Mouse (Mus musculus): Measurements from ENCODE around the gene Fam98a.

Fam98a gene

DNA sequence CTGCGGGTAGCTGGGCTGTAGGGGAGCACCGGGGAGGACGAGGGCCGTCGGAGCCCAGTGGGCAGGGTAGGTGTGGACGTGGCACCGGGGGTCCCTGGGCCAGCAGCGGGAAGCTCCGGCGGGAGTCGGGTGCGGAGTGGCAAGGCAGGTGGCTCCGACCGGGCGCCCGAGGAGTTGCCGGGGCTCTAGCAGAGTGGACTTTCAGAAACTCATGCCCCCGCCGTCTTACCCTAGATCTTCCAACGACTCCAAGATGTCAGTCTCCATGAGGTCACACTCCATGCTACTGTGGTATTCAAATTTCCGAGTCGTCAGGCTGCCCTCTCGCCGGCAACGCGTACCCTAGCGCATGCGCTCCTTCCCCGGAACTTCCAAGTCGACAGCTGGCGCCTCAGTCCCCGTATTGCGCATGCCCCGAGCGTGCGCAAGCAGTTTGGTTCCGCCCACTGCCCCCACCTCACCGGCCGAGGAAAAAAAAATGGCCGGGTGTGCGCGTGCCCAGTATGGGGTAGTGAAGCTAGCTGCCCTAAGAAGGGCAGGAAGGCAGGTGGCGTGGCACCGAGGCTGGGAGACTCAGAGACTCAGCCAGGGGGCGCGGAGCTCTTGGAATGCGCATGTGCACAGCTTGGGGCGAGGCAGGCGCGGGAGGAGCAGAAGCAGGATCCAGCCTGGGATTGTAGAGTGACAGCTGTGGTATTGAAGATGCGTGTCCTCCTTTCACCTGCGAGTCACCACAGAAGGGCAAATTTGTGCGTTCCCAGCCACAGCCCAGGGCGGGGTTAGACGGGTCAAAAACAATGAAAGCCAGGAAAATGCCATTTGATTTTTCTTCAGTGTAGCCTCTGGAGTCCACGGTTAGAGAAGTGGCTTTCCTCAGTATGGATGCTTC is at the start of gene Fam98a:
Gene Fam98a, minus strand, starts transcription at position 435 of the 889 bp plus-strand sequence.
- DNase-seq (ENCODE audit: low read depth, low spot score) = peak; percentile 96

- DNase-seq (ENCODE audit: low read depth, low spot score) = no peak
Observed at GRCm38 (mm10) chr17:75598652-75599051, 46.9 kb upstream of the Fam98a start.

GRCm38 (mm10) chr17:75582738-75583137 is 31.0 kb upstream of the Fam98a start:
- no peak for DNase-seq (ENCODE audit: low read depth, low spot score)

DNA sequence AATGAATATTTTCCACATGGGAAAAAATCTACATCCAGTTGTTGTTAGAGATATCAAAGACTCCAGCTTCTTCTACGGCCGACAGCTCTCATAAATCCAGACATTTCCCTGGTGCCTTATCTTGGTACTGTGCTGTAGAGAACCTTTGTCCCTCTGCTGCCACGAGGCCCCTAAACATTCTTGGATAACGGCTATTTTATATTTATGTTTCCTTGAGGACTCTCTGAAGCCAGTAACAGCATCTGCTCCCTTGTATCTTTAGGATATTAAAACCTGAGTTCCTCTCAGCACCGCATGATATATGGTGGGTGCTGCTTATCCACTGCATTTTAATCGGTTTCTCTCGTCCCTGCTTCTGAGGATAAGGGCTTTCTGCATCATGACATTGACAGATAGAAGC is 23.9 kb upstream of the Fam98a start:
- DNase-seq (ENCODE audit: low read depth, low spot score) = no peak

GRCm38 (mm10) chr17:75558041-75558440 is 6.3 kb upstream of the Fam98a start:
- no peak for DNase-seq (ENCODE audit: low read depth, low spot score)

GRCm38 (mm10) chr17:75557031-75557430 is 5.3 kb upstream of the Fam98a start:
- DNase-seq (ENCODE audit: low read depth, low spot score) = peak; percentile 7

DNA sequence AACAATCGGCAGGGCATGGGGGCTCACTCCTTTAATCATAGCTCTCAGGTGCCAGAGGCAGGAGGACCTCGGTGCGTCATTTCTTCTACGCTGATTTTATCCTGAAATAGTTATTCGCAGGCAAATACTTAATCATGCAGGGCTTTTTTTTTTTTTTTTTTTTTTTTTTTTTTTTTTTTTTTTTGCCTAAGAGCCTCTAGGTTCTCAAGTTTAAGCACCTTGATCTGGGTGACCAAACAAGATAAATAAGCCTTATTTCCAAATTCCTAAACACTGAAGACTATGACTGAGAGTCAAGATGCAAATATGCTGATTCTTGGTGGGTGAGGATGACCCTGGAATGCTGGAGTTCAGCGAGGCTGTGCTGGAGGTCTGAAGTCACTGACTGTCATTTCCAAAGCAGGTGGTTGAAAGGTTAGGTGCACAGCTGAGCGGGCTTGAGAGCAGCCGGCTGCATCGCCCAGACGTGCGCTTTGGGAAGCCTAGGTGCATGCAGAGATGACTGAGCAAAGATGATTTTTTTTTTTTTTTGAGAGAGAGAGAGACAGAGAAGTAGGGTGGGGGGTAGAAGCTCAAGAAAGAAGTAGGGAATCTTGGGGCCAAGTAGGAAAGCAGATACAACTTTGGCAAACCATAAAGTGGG is 854 bp downstream of the Fam98a start:
- peak; percentile 12 for DNase-seq (ENCODE audit: low read depth, low spot score)

DNA sequence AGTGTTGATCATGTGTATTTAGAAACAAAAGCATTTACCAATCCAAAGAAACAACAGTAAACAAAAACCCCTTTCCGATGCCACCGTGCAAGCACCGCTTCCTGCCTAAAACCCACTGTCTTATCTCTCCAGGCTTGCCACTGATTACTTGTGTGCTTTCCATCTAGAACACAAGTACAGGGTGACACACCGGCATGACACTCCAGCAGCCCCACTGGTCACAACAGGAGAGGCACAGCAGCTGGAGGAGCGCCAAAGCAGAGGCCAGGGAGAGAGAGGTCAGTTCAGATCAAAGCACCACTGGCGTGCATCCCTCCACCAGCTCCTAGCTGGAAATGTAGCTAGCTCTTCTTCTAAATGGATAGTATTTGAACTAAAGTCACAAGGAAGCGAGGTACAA is 7.5 kb downstream of the Fam98a start:
- no peak for DNase-seq (ENCODE audit: low read depth, low spot score)

GRCm38 (mm10) chr17:75543434-75543833 is 8.3 kb downstream of the Fam98a start:
- no peak for DNase-seq (ENCODE audit: low read depth, low spot score)

- no peak for DNase-seq (ENCODE audit: low read depth, low spot score)
Observed at GRCm38 (mm10) chr17:75539841-75540240, 11.9 kb downstream of the Fam98a start.

DNA sequence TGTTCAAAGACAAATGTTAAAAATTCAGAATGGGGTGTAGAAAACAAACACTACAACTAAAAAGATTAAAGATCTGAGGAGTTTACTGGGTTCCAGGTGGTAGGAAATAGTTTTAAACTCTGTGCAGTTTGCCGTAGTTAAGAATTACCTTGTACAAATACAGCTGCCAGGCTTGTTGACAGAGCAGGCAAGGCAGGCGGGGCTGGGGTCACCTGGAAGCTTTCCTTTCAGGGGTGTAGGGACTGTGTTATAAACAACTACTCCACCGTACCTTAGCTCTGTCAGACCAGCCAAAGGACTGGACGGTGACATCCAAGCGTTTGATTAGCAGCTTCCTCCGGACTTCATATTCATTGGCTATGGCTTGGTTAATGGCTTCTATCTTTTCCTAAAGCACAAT is 12.6 kb downstream of the Fam98a start:
- DNase-seq (ENCODE audit: low read depth, low spot score) = no peak

DNA sequence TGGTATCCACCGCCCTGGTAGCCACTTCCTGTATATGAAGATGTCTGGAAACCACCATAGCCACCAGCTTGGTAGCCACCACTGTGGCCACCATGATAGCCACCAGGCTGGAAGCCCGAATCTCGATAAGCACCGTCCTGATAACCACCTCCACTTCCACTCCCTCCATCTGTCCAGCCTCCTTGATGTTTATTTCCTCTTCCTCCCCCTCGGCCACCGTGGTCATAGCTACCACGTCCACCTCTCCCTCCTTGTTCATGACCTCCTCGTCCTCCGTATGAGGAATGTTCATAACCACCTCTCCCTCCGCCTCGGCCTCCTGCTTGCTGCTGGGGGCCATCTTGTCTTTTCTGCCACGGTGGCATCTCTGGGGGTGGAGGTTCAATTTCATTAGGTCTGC is 13.3 kb downstream of the Fam98a start:
- no peak for DNase-seq (ENCODE audit: low read depth, low spot score)

GRCm38 (mm10) chr17:75537050-75537445 is 14.7 kb downstream of the Fam98a start:
- DNase-seq (ENCODE audit: low read depth, low spot score) = no peak

GRCm38 (mm10) chr17:75536396-75537049 is 15.2 kb downstream of the Fam98a start:
- DNase-seq (ENCODE audit: low read depth, low spot score) = peak; percentile 32

DNA sequence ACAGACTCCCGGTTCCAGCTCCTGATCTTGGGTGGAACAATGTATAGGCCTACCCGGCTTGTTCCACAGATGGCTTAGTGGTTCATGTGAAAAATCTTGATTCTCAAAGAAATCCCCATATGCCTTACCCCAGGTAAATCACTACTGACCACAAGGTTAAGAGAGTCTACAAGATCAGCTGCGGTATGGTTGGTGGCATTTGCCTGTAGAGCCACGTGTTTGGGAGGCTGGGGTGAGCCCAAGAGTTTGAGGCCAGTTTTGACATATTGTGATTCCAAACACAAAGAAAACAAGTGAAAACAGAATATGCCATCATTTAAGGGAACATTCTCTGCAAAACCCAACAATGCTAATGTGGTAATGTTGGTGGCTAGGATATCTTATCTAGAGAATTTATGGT is 16.1 kb downstream of the Fam98a start:
- no peak for DNase-seq (ENCODE audit: low read depth, low spot score)

- DNase-seq (ENCODE audit: low read depth, low spot score) = peak; percentile 39
Observed at GRCm38 (mm10) chr17:75534314-75535020, 17.3 kb downstream of the Fam98a start.

- DNase-seq (ENCODE audit: low read depth, low spot score) = no peak
Observed at GRCm38 (mm10) chr17:75532469-75532986, 19.2 kb downstream of the Fam98a start.

DNA sequence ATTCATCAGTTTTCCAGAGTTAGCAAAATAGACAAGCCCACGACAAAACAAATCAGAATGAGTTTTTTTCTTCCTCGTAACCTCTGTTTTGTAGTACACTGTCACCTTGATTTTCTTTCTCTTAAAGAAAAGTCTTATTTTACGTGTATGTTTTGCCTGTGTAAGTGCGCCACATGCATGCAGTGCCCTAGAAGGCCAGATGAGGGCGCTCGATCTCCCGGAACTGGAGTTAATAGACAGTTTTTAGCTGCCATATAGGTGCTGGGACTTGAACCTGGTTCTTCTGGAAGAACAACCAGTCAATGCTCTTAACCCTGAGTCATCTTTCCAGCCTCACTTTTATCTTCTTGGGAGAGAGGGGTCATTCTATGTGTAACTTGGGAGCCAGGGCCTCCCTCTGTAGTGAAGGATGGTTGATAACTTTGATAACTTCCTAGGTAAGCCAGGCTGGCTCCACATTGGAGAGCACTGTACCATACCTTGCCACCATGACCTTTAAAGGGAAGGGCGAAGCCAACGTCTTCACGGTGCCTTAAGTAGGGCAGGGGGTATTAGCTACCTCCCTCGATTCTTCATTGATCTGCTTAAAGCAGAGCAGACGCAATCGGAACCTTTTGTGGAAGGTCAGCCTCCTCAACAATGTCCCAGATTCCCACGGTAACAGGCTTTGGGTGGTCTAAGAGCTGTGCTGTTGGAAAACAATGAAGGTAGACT is 22.4 kb downstream of the Fam98a start:
- peak; percentile 23 for DNase-seq (ENCODE audit: low read depth, low spot score)

DNA sequence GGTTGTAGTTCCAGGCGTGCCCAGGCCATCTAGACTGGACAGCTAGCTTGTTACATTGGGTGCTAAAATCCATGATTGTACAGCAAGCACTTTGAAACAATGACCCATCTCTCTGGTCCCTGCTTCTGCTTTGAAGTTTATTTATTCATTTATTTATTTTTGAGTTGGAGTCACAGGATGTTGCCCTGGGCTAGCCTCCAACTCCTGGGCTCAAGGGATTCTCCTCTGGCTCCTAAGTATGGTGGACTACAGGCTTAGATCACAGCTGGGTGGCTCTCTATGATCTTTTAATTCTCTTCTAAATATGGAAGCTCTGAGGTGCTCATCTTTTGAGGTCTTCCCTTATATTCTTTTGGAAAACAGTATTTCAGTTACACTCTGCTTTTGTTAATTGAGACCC is 25.3 kb downstream of the Fam98a start:
- DNase-seq (ENCODE audit: low read depth, low spot score) = no peak

GRCm38 (mm10) chr17:75523812-75524211 is 27.9 kb downstream of the Fam98a start:
- no peak for DNase-seq (ENCODE audit: low read depth, low spot score)

Measured in ZHBTc4 (cell line).